ENCODE assay signal across 9 mouse cellular contexts in the genomic region with DNA sequence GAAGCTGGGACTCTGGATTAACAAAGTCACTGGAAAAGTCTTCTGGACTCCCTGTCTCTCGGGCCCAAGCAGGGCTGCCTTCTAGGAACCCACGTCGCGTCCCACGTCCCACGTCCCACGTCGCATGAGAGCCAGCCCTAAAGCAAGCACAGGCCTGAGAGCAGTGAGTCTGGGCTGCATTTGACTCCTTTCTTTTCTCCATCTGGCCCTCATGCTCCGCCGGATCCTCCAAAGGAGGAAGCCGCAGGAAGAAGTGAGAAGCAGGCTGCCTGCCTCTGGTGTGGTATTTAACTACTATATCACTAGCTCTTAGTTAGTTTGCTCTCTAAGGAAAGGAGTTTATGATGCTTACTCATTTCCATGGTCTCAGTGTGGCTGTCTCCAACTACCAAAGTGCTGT. TPM values are rescaled to one million over a fixed set of nuclear protein-coding genes. Genes with fewer than 3 reads are reported as not detected.
A peak's percentile ranks its signal among the peaks of the same experiment; 100 is the strongest.
DNase-seq lines count a peak whose midpoint lies in the region; ATAC-seq and TF ChIP-seq lines count a peak whose summit lies in the region.
"Had no signal": no experiment of that assay in that cellular context is flagged by ENCODE, and none has a peak within 500 bp of the region (broad histone marks: within the 10 kb centered on the region; RNA-seq: fewer than 3 reads in every experiment).

No protein-coding gene starts in this region.

- no peak for TF ChIP-seq CTCF in cortical plate, adult 2 months (IDR thresholded peaks at IDR 0.05; ENCODE audit: extremely low read depth, insufficient read depth, low read length)
- TF ChIP-seq CTCF in stomach, postnatal 0 days (IDR thresholded peaks at IDR 0.05; ENCODE audit: low read depth): no peak

- no peak overlapping the region for H3K4me3 ChIP-seq in hindbrain, embryonic 10.5 days
- H3K4me3 ChIP-seq in hindbrain, embryonic 14.5 days (replicated peaks; ENCODE audit: low read length): no peak overlapping the region
- no peak overlapping the region for H3K4me3 ChIP-seq in midbrain, embryonic 10.5 days
- H3K4me3 ChIP-seq in midbrain, embryonic 11.5 days (ENCODE audit: low read depth, low read length): no peak overlapping the region
- H3K4me3 ChIP-seq in cortical plate, adult 2 months (ENCODE audit: insufficient read depth, low read length): no peak overlapping the region
- no peak overlapping the region for H3K4me3 ChIP-seq in stomach, postnatal 0 days (ENCODE audit: low read depth, low read length)
- H3K4me3 ChIP-seq: myocyte had no signal

- H3K9me3 ChIP-seq in hindbrain, embryonic 10.5 days: no peaks in the 10 kb centered on the region
- no peaks in the 10 kb centered on the region for H3K9me3 ChIP-seq in hindbrain, embryonic 14.5 days (ENCODE audit: control insufficient read depth, low read length)
- H3K9me3 ChIP-seq in midbrain, embryonic 10.5 days (replicated peaks): no peaks in the 10 kb centered on the region
- no peaks in the 10 kb centered on the region for H3K9me3 ChIP-seq in midbrain, embryonic 11.5 days (ENCODE audit: control insufficient read depth, low read length)
- H3K9me3 ChIP-seq in stomach, postnatal 0 days (ENCODE audit: control insufficient read depth, low read length): no peaks in the 10 kb centered on the region

- DNase-seq in hindbrain, embryonic 10.5 days (ENCODE audit: low spot score): no peak
- DNase-seq in hindbrain, embryonic 14.5 days (ENCODE audit: low spot score): no peak
- no peak for DNase-seq in midbrain, embryonic 10.5 days (ENCODE audit: low spot score)
- no peak for DNase-seq in midbrain, embryonic 11.5 days (ENCODE audit: low spot score, missing footprints)
- DNase-seq in stomach, postnatal 0 days (ENCODE audit: low spot score): peak; percentile 28
- no peak for DNase-seq in c-Kit-positive CD71-positive TER-119-positive erythroid progenitor cells, embryonic 14.5 days (ENCODE audit: low spot score)
- DNase-seq: thymus, postnatal 14 days had no signal

- peaks cover 35% of the 10 kb centered on the region for H3K4me1 ChIP-seq in hindbrain, embryonic 10.5 days (replicated peaks)
- H3K4me1 ChIP-seq in hindbrain, embryonic 14.5 days (replicated peaks; ENCODE audit: control insufficient read depth, insufficient read depth, low read length): 0 out of 2 replicates have a peak, but pooled peaks cover 5% of the 10 kb centered on the region
- H3K4me1 ChIP-seq in midbrain, embryonic 10.5 days: peaks cover 46% of the 10 kb centered on the region
- H3K4me1 ChIP-seq in midbrain, embryonic 11.5 days (ENCODE audit: control insufficient read depth, insufficient read depth, low read length): peaks cover 8% of the 10 kb centered on the region; the same call in 1 of the 2 replicates
- H3K4me1 ChIP-seq in cortical plate, adult 2 months (ENCODE audit: control insufficient read depth, insufficient read depth, low read length): no peaks in the 10 kb centered on the region
- peaks cover 8% of the 10 kb centered on the region; the same call in 1 of the 2 replicates for H3K4me1 ChIP-seq in stomach, postnatal 0 days (replicated peaks; ENCODE audit: control insufficient read depth, insufficient read depth)

- H3K27me3 ChIP-seq in hindbrain, embryonic 10.5 days (ENCODE audit: insufficient read depth, poor library complexity, severe bottlenecking): no peaks in the 10 kb centered on the region
- H3K27me3 ChIP-seq in hindbrain, embryonic 14.5 days (ENCODE audit: control insufficient read depth, insufficient read depth, low read length): no peaks in the 10 kb centered on the region
- H3K27me3 ChIP-seq in midbrain, embryonic 10.5 days (ENCODE audit: low read depth, poor library complexity, severe bottlenecking): no peaks in the 10 kb centered on the region
- no peaks in the 10 kb centered on the region for H3K27me3 ChIP-seq in midbrain, embryonic 11.5 days (ENCODE audit: control insufficient read depth, insufficient read depth, low read length)
- no peaks in the 10 kb centered on the region for H3K27me3 ChIP-seq in stomach, postnatal 0 days (ENCODE audit: control insufficient read depth, insufficient read depth, low read length)

- no peak overlapping the region for H3K9ac ChIP-seq in hindbrain, embryonic 14.5 days
- H3K9ac ChIP-seq in midbrain, embryonic 11.5 days (ENCODE audit: low read length): no peak overlapping the region
- 0 out of 2 replicates have a peak overlapping the region, but pooled peaks have one; percentile 1 for H3K9ac ChIP-seq in stomach, postnatal 0 days (ENCODE audit: low read length)

- H3K4me2 ChIP-seq in hindbrain, embryonic 14.5 days (replicated peaks): no peak overlapping the region
- no peak overlapping the region for H3K4me2 ChIP-seq in midbrain, embryonic 11.5 days
- H3K4me2 ChIP-seq in stomach, postnatal 0 days (replicated peaks; ENCODE audit: low read depth): peak overlapping the region; percentile 32; the same call in 1 of the 2 replicates

- no peak for ATAC-seq in hindbrain, embryonic 14.5 days (ENCODE audit: low FRiP score)
- no peak for ATAC-seq in midbrain, embryonic 11.5 days (ENCODE audit: low FRiP score)
- ATAC-seq in stomach, postnatal 0 days (ENCODE audit: low FRiP score, low TSS enrichment): no peak

- H3K36me3 ChIP-seq in hindbrain, embryonic 10.5 days: no peaks in the 10 kb centered on the region
- H3K36me3 ChIP-seq in hindbrain, embryonic 14.5 days (replicated peaks; ENCODE audit: control insufficient read depth, insufficient read depth): no peaks in the 10 kb centered on the region
- no peaks in the 10 kb centered on the region for H3K36me3 ChIP-seq in midbrain, embryonic 10.5 days
- H3K36me3 ChIP-seq in midbrain, embryonic 11.5 days (ENCODE audit: control insufficient read depth, insufficient read depth, low read length): no peaks in the 10 kb centered on the region
- H3K36me3 ChIP-seq in stomach, postnatal 0 days (ENCODE audit: control insufficient read depth, insufficient read depth, low read length): no peaks in the 10 kb centered on the region

- WGBS in hindbrain, embryonic 10.5 days: 84% methylated on average over 11 of the region's 11 CpGs
- WGBS in hindbrain, embryonic 14.5 days: 78% methylated on average over 11 of the region's 11 CpGs
- WGBS in midbrain, embryonic 10.5 days: 84% methylated on average over 11 of the region's 11 CpGs
- 81% methylated on average over 11 of the region's 11 CpGs for WGBS in midbrain, embryonic 11.5 days
- 79% methylated on average over 11 of the region's 11 CpGs for WGBS in stomach, postnatal 0 days

- TF ChIP-seq EP300 in stomach, postnatal 0 days (optimal IDR thresholded peaks at IDR 0.05): no peak

- peak overlapping the region; percentile 31; the same call in 1 of the 2 replicates for H3K27ac ChIP-seq in hindbrain, embryonic 10.5 days
- no peak overlapping the region for H3K27ac ChIP-seq in hindbrain, embryonic 14.5 days
- peak overlapping the region; percentile 6; the same call in 1 of the 2 replicates for H3K27ac ChIP-seq in midbrain, embryonic 10.5 days (replicated peaks)
- no peak overlapping the region for H3K27ac ChIP-seq in midbrain, embryonic 11.5 days (ENCODE audit: low read depth, low read length)
- peak overlapping the region; percentile 3; the same call in 1 of the 2 replicates for H3K27ac ChIP-seq in cortical plate, adult 2 months (ENCODE audit: insufficient read depth, low read length)
- H3K27ac ChIP-seq in stomach, postnatal 0 days (replicated peaks): peak overlapping the region; percentile 94

- no peak for TF ChIP-seq POLR2A in cortical plate, adult 2 months (IDR thresholded peaks at IDR 0.05; ENCODE audit: extremely low read depth, insufficient read depth, low read length)

RNA-seq across cellular contexts. Expression of a gene that starts 39.8 kb away (rescaled TPM):
- 17.5 and 19.4 TPM in 2 replicates for polyA plus RNA-seq in hindbrain, embryonic 10.5 days (2016; fragmentation: Nextera tagmentation; extraction: Ambion mirVana)
- polyA plus RNA-seq in hindbrain, embryonic 14.5 days (2014; fragmentation: Nextera tagmentation; extraction: Ambion mirVana): 11.1 and 11.9 TPM in 2 replicates
- polyA plus RNA-seq in midbrain, embryonic 10.5 days (2016; fragmentation: Nextera tagmentation; extraction: Ambion mirVana): 18.2 and 21.2 TPM in 2 replicates
- 19.2 and 19.3 TPM in 2 replicates for polyA plus RNA-seq in midbrain, embryonic 11.5 days (2014; fragmentation: Nextera tagmentation; extraction: Ambion mirVana)
- polyA plus RNA-seq in cortical plate, adult 2 months (2012; rRNA removed): 6.4 and 6.9 TPM in 2 replicates
- 7.2 and 7.3 TPM in 2 replicates for polyA plus RNA-seq in stomach, postnatal 0 days (2015; fragmentation: Nextera tagmentation; extraction: Ambion mirVana)

RNA-seq across cellular contexts. Expression of a gene that starts 39.9 kb away (rescaled TPM):
- polyA plus RNA-seq in hindbrain, embryonic 10.5 days (2016; fragmentation: Nextera tagmentation; extraction: Ambion mirVana): 13.1 and 16.4 TPM in 2 replicates
- 13.4 and 14.0 TPM in 2 replicates for polyA plus RNA-seq in hindbrain, embryonic 14.5 days (2014; fragmentation: Nextera tagmentation; extraction: Ambion mirVana)
- 16.8 and 17.6 TPM in 2 replicates for polyA plus RNA-seq in midbrain, embryonic 10.5 days (2016; fragmentation: Nextera tagmentation; extraction: Ambion mirVana)
- 19.9 and 21.2 TPM in 2 replicates for polyA plus RNA-seq in midbrain, embryonic 11.5 days (2014; fragmentation: Nextera tagmentation; extraction: Ambion mirVana)
- 13.6 TPM in 2 replicates for polyA plus RNA-seq in cortical plate, adult 2 months (2012; rRNA removed)
- polyA plus RNA-seq in stomach, postnatal 0 days (2015; fragmentation: Nextera tagmentation; extraction: Ambion mirVana): 6.3 and 6.4 TPM in 2 replicates

Comparison
In these comparisons a context has a peak if more than half of its experiments do, and no peak if none do; other contexts are left out.
1. H3K27ac ChIP-seq: peak in hindbrain, embryonic 10.5 days (single experiment), midbrain, embryonic 10.5 days (single experiment), cortical plate, adult 2 months (single experiment) and stomach, postnatal 0 days (single experiment); none in hindbrain, embryonic 14.5 days (single experiment) and midbrain, embryonic 11.5 days (single experiment).